Mouse (Mus musculus) embryonic facial prominence, embryonic 13.5 days (tissue): ENCODE results near the gene Cd151. TPM values are rescaled to one million over a fixed set of nuclear protein-coding genes. Genes with fewer than 3 reads are reported as not detected.
A peak's percentile ranks its signal among the peaks of the same experiment; 100 is the strongest.

Experiments
- ATAC-seq: fragments of 200-750 bp; cut with Nextera tagmentation; 2 replicates; pipeline ENCODE4 v1.8.0; 2017; ENCODE audit warnings: low read depth; ENCODE audit not compliant: insufficient number of reproducible peaks, insufficient read depth, low FRiP score, low TSS enrichment
- H3K27ac ChIP-seq: fragments of 300-500 bp; sonication (generic); 2 replicates; pipeline ENCODE4 v1.5.1; 2015; ENCODE audit warnings: moderate library complexity, mild to moderate bottlenecking, inconsistent platforms
- H3K27me3 ChIP-seq: fragments of 300-500 bp; sonication (generic); 2 replicates; pipeline ENCODE4 v1.6.1; 2015; ENCODE audit warnings: mild to moderate bottlenecking, inconsistent platforms
- H3K36me3 ChIP-seq: fragments of 300-500 bp; sonication (generic); 2 replicates; pipeline ENCODE4 v1.6.1; 2015; ENCODE audit warnings: mild to moderate bottlenecking, inconsistent platforms
- H3K4me1 ChIP-seq: fragments of 300-500 bp; sonication (generic); 2 replicates; pipeline ENCODE4 v1.6.1; 2015; ENCODE audit warnings: inconsistent platforms
- H3K4me2 ChIP-seq: fragments of 300-500 bp; sonication (generic); 2 replicates; pipeline ENCODE4 v1.6.1; 2015; ENCODE audit warnings: moderate library complexity, mild to moderate bottlenecking, inconsistent platforms
- H3K4me3 ChIP-seq: fragments of 300-500 bp; sonication (generic); 2 replicates; pipeline ENCODE4 v1.5.1; 2015; ENCODE audit warnings: mild to moderate bottlenecking, inconsistent platforms
- H3K9ac ChIP-seq: fragments of 300-500 bp; sonication (generic); 2 replicates; pipeline ENCODE4 v1.6.1; 2015; ENCODE audit warnings: mild to moderate bottlenecking, inconsistent platforms
- H3K9me3 ChIP-seq: fragments of 300-500 bp; sonication (generic); 2 replicates; pipeline ENCODE4 v1.6.1; 2016; ENCODE audit warnings: inconsistent platforms
- WGBS: fragments of 180-500 bp; shearing (Covaris S2); methylation state at CpG from one replicate; pipeline ENCODE4 v1.1.7; 2015; ENCODE audit warnings: mixed read lengths; 5-methylcytosine and 5-hydroxymethylcytosine counted together
- polyA plus RNA-seq: library from polyadenylated mRNA; unstranded; fragments of >200 nt; fragmentation: Nextera tagmentation; extraction: Ambion mirVana; gene quantifications from 2 replicates; pipeline ENCODE4 v1.2.1, GENCODE M21; 2015

The Cd151 gene
- 16.5 and 16.6 TPM in 2 replicates for polyA plus RNA-seq

GRCm38 (mm10) chr7:141467230-141468030, at the start of gene Cd151:
Gene Cd151, plus strand, starts transcription at chr7:141467392.
- WGBS: under 1% methylated on average over 52 of the region's 52 CpGs
- Histone ChIP-seq H3K9me3 (no peaks in the 10 kb centered on the region), H3K4me2 (peak within 1 kb of the TSS; percentile 75), H3K36me3 (peaks cover 31% of the 10 kb centered on the region), H3K4me1 (peaks cover 57% of the 10 kb centered on the region), H3K27ac (peak within 1 kb of the TSS; percentile 84), H3K27me3 (peaks cover 43% of the 10 kb centered on the region), H3K9ac (peak within 1 kb of the TSS; percentile 85), H3K4me3 (peak within 1 kb of the TSS; percentile 70)
- peak; percentile 76 for ATAC-seq

GRCm38 (mm10) chr7:141417731-141418681, 49.2 kb upstream of the Cd151 start:
- Histone ChIP-seq H3K27ac (no peak overlapping the region), H3K9me3 (no peaks in the 10 kb centered on the region), H3K4me3 (no peak overlapping the region), H3K36me3 (no peaks in the 10 kb centered on the region), H3K4me2 (no peak overlapping the region), H3K4me1 (peaks cover 9% of the 10 kb centered on the region), H3K9ac (peak overlapping the region; percentile 11; the same call in 1 of the 2 replicates), H3K27me3 (no peaks in the 10 kb centered on the region)
- no peak for ATAC-seq
- 67% methylated on average over 8 of the region's 8 CpGs for WGBS

- peaks cover 5% of the 10 kb centered on the region for H3K4me1 ChIP-seq
- H3K27ac ChIP-seq: no peak overlapping the region
- no peaks in the 10 kb centered on the region for H3K27me3 ChIP-seq
- no peak for ATAC-seq
- H3K9ac ChIP-seq: peak overlapping the region; percentile 11; the same call in 1 of the 2 replicates
- no peaks in the 10 kb centered on the region for H3K36me3 ChIP-seq
- 78% methylated on average over 7 of the region's 7 CpGs for WGBS
- no peak overlapping the region for H3K4me2 ChIP-seq
- no peaks in the 10 kb centered on the region for H3K9me3 ChIP-seq
- H3K4me3 ChIP-seq: no peak overlapping the region
These were observed 48.2 kb upstream of the Cd151 start for GRCm38 (mm10) chr7:141418970-141419369.

GRCm38 (mm10) chr7:141420030-141420702, 47.0 kb upstream of the Cd151 start:
- Histone ChIP-seq H3K4me1 (no peaks in the 10 kb centered on the region), H3K27ac (no peak overlapping the region), H3K9me3 (no peaks in the 10 kb centered on the region), H3K9ac (no peak overlapping the region), H3K27me3 (no peaks in the 10 kb centered on the region), H3K4me3 (no peak overlapping the region), H3K4me2 (no peak overlapping the region), H3K36me3 (no peaks in the 10 kb centered on the region)
- WGBS: 82% methylated on average over 9 of the region's 9 CpGs
- ATAC-seq: no peak

GRCm38 (mm10) chr7:141423811-141424210, 43.4 kb upstream of the Cd151 start:
- Histone ChIP-seq H3K36me3 (no peaks in the 10 kb centered on the region), H3K9ac (no peak overlapping the region), H3K4me1 (0 out of 2 replicates have a peak, but pooled peaks cover 4% of the 10 kb centered on the region), H3K9me3 (no peaks in the 10 kb centered on the region), H3K27ac (no peak overlapping the region), H3K27me3 (no peaks in the 10 kb centered on the region), H3K4me3 (no peak overlapping the region), H3K4me2 (no peak overlapping the region)
- WGBS: 70% methylated on average over 4 of the region's 4 CpGs
- no peak for ATAC-seq

GRCm38 (mm10) chr7:141426948-141427730, 40.1 kb upstream of the Cd151 start:
- Histone ChIP-seq H3K27ac (no peak overlapping the region), H3K27me3 (no peaks in the 10 kb centered on the region), H3K9me3 (no peaks in the 10 kb centered on the region), H3K4me3 (no peak overlapping the region), H3K4me2 (no peak overlapping the region), H3K36me3 (peaks cover 21% of the 10 kb centered on the region), H3K9ac (no peak overlapping the region), H3K4me1 (peaks cover 15% of the 10 kb centered on the region; the same call in 1 of the 2 replicates)
- ATAC-seq: no peak
- WGBS: 77% methylated on average over 12 of the region's 12 CpGs

GRCm38 (mm10) chr7:141428701-141429100, 38.5 kb upstream of the Cd151 start:
- Histone ChIP-seq H3K27ac (no peak overlapping the region), H3K4me1 (peaks cover 19% of the 10 kb centered on the region), H3K4me3 (peak overlapping the region; percentile 29), H3K9ac (peak overlapping the region; percentile 49; the same call in 1 of the 2 replicates), H3K9me3 (no peaks in the 10 kb centered on the region), H3K36me3 (peaks cover 36% of the 10 kb centered on the region), H3K27me3 (no peaks in the 10 kb centered on the region), H3K4me2 (peak overlapping the region; percentile 57)
- WGBS: 54% methylated on average over 5 of the region's 5 CpGs
- no peak for ATAC-seq

- ATAC-seq: no peak
- H3K27me3 ChIP-seq: no peaks in the 10 kb centered on the region
- H3K27ac ChIP-seq: no peak within 1 kb of the TSS
- peaks cover 38% of the 10 kb centered on the region for H3K36me3 ChIP-seq
- H3K4me1 ChIP-seq: peaks cover 25% of the 10 kb centered on the region
- H3K9ac ChIP-seq: peak within 1 kb of the TSS; percentile 49
- no peaks in the 10 kb centered on the region for H3K9me3 ChIP-seq
- 2% methylated on average over 19 of the region's 19 CpGs for WGBS
- peak within 1 kb of the TSS; percentile 57 for H3K4me2 ChIP-seq
- H3K4me3 ChIP-seq: peak within 1 kb of the TSS; percentile 29
These were observed 37.9 kb upstream of the Cd151 start, which contains the start of gene Cend1 for GRCm38 (mm10) chr7:141429310-141429709. Gene Cend1, minus strand, starts transcription at chr7:141429491.

GRCm38 (mm10) chr7:141429840-141430584, 37.2 kb upstream of the Cd151 start:
- H3K9me3 ChIP-seq: no peaks in the 10 kb centered on the region
- H3K27ac ChIP-seq: no peak overlapping the region
- peak overlapping the region; percentile 29; the same call in 1 of the 2 replicates for H3K4me3 ChIP-seq
- no peak for ATAC-seq
- H3K4me2 ChIP-seq: peak overlapping the region; percentile 57
- peaks cover 32% of the 10 kb centered on the region for H3K4me1 ChIP-seq
- WGBS: 68% methylated on average over 9 of the region's 9 CpGs
- H3K36me3 ChIP-seq: peaks cover 38% of the 10 kb centered on the region
- H3K27me3 ChIP-seq: no peaks in the 10 kb centered on the region
- H3K9ac ChIP-seq: peak overlapping the region; percentile 49; the same call in 1 of the 2 replicates
